Mouse (Mus musculus) adipocyte (in vitro differentiated cells): ENCODE data around the gene Cst6.

Experiments used
- DNase-seq: peaks from one replicate; pipeline ENCODE4 v3.0.0-alpha.2; 2016; ENCODE audit warnings: low spot score

Gene Cst6

GRCm38 (mm10) chr19:5348526-5349501 lies 560 bp downstream of the Cst6 start:
- peak; percentile 28 for DNase-seq

GRCm38 (mm10) chr19:5348064-5348463 lies 1.3 kb downstream of the Cst6 start:
- DNase-seq: no peak

- peak; percentile 78 for DNase-seq
Measured at GRCm38 (mm10) chr19:5345297-5346131, 3.9 kb downstream of the Cst6 start.

GRCm38 (mm10) chr19:5341360-5341759 lies 8.0 kb downstream of the Cst6 start:
- no peak for DNase-seq

GRCm38 (mm10) chr19:5337975-5338374 lies 11.4 kb downstream of the Cst6 start:
- DNase-seq: peak; percentile 76

- DNase-seq: no peak
Measured at GRCm38 (mm10) chr19:5335441-5335840, 13.9 kb downstream of the Cst6 start, which contains the start of gene Catsper1. Gene Catsper1, plus strand, starts transcription at chr19:5335741.

- no peak for DNase-seq
Measured at GRCm38 (mm10) chr19:5334741-5335140, 14.6 kb downstream of the Cst6 start.

- DNase-seq: no peak
Measured at GRCm38 (mm10) chr19:5327970-5328369, 21.4 kb downstream of the Cst6 start.

GRCm38 (mm10) chr19:5323801-5324200 lies 25.6 kb downstream of the Cst6 start:
- DNase-seq: no peak

GRCm38 (mm10) chr19:5313189-5313588 lies 36.2 kb downstream of the Cst6 start:
- DNase-seq: no peak

- no peak for DNase-seq
Measured at GRCm38 (mm10) chr19:5309025-5309424, 40.3 kb downstream of the Cst6 start.

GRCm38 (mm10) chr19:5306968-5307734 lies 42.2 kb downstream of the Cst6 start:
- no peak for DNase-seq

- DNase-seq: no peak
Measured at GRCm38 (mm10) chr19:5306279-5306678, 43.1 kb downstream of the Cst6 start.

- peak; percentile 51 for DNase-seq
Measured at GRCm38 (mm10) chr19:5302455-5302854, 46.9 kb downstream of the Cst6 start.

- no peak for DNase-seq
Measured at GRCm38 (mm10) chr19:5300588-5300987, 48.8 kb downstream of the Cst6 start.

- no peak for DNase-seq
Measured at GRCm38 (mm10) chr19:5297903-5298800, 51.2 kb downstream of the Cst6 start, which contains the start of gene Gal3st3. Gene Gal3st3, plus strand, starts transcription at chr19:5298331.

- DNase-seq: no peak
Measured at GRCm38 (mm10) chr19:5296630-5297029, 52.7 kb downstream of the Cst6 start.

GRCm38 (mm10) chr19:5295736-5296075 lies 53.7 kb downstream of the Cst6 start:
- no peak for DNase-seq

- DNase-seq: peak; percentile 100
Measured at GRCm38 (mm10) chr19:5294972-5295735, 54.2 kb downstream of the Cst6 start, which contains the start of gene Sf3b2. Gene Sf3b2, minus strand, starts transcription at chr19:5295455.
